Mouse (Mus musculus): ENCODE measurements around the gene Rspo4.

The Rspo4 gene

DNA sequence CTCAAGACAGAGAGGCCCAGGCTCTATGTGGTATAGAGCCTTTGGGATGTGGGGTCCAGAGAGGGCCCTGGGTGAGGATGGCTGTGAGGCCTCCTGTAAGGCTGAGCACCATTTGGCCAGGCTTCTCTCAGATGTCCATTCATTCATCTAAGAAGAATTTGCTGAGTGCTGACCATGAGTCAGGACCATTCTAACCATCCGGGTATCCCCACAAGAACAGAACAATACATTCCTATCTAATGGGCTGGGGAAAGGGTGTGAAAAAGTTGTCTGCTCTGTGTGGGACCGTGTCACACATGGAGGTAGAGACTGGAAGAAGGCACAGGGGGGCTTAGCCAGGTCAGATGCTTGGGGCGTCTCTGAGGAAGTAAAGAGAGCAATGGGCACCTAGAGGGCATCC is 69.0 kb downstream of the Rspo4 start:
- DNase-seq, result no peak

DNA sequence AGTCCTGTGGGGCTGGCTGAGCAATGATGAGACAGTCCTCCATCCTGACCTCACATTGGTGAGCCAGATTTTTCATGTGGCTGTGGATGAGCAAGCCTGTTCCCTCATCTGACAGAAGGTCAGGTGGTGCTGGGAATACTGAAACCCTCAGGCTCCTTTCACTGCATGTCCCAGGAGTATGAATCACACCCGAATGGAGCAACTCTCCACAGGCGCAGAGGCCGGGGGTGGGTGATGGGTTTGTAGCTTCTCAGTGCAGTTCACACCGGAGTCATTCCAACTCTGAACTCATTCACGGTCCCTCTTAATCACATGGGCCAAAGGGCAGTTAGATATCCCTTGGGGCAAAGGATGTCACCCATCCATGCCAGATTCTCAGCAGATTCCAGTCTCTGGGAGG is 71.4 kb downstream of the Rspo4 start:
- no peak for DNase-seq

DNA sequence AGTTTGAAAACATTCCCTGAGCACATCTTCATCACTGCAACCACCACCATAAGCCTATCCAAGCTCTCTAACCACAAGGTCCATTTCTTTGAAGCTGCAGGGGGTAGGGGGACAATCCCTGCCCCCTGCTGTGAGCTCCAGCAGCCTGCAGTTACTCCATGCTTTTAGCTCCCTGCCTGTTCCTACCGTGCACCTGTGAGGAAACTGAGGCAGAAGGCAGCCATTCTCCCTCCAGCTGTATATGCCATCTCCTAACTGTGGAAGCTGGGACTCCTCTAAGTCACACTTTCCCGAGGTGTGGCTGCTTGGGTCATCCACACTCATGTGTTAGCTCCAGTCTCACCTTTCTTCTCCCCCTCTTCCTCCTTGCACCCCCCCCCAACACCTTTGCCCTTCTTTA is 72.4 kb downstream of the Rspo4 start:
- DNase-seq, result no peak

DNA sequence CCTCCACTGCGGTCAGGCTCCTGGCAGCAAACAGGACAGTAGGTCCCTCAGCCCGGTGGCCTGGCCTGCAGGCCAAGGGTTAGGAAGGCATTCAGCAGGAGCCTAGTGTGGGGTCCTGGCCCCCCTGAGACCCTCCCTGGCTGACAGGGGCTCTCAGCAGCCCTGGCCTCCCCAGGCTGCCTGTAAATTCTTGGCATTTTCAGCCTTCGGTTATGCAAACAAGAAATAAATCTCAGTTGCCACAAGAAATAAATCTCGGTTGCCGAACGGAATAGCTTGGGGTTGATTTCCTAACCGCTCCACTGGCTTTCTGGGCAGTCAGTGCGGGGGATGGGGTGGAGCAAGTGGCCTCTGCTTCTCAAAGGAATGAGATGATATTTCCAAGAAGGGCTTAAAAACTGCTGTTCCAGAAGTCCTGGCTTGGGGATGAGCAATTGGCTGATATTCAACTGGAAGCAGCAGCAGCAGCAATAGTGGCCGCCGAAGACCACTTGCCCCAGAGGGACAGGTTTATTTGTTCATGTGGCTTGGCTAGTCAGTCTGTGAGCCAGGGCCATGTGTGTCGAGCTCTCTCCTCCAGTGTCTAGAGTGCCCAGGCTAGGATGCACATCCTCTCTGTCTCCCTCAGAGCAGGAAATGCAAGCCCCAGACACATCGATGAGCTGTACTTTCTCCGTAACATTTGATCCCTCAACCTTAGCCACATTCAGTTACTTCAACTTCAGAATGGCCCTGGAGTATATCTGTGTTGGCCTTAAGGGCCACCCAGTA is 73.5 kb downstream of the Rspo4 start:
- DNase-seq, result no peak

DNA sequence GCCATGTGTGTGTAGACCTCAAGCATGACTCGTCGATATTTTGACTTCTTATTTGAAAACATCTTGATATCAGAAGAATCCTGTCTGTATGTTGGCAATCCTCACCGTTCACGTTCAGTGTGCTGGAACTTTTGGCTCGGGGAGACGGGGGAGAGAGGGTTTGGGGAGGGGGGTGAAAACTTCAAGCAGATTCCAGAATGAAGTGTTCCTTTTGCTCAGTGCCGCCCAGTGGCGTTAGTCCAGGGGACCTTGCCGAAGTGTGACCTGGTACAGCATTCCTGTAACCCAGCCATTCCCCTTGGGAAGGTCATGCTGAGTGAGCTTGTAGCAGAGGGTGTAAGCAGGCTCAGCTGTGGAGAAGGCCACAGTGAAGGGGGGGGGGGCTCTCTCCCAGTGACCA is 76.4 kb downstream of the Rspo4 start:
- no peak for DNase-seq

DNA sequence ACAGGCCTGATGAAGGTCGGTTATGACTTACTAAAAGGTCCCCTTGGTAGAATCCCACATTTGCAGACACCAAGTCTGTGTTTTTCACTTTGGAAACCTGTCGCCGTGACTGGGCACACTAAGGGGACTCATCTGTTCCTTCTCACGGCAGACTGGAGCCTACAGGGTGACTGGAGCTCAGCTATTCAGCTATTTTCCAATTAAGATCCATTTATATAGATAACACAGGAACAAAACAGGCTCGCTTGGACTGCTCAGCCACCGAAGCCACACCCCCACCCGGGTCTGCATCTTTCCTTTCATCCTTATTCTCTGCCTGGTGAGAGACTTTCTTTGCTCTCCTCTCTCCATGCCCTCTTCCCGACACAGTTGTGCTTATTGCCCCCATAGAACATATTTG is 78.3 kb downstream of the Rspo4 start:
- DNase-seq, result no peak

DNA sequence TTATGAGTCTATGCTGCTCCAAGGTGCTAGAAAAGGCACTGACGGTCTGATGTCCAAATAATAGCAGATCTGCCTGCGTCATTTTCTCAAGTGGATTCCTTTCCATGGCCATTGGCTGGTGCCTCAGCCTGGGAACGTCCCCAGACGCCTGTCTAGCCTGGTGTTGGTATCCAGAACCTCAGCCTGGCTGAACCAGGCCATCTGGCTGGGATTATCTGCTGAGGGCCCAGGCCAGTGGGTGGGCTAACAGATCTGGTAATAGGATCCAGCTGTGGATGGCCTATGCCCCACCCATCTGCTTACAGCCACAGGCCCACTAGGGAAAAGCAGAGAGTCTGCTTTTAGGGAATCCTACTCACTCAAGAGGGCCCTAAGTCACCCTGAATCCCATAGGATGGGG is 78.9 kb downstream of the Rspo4 start:
- no peak for DNase-seq

Data from right cerebral cortex, postnatal 14 days (tissue).